Mouse (Mus musculus) CD8-positive naive resting alpha-beta T cell, adult 57 days (primary cell): Measurements from ENCODE around the gene Fcer2a. TPM values are rescaled to one million over a fixed set of nuclear protein-coding genes. Genes with fewer than 3 reads are reported as not detected.

Source experiments
- total RNA-seq: library from RNA; stranded (reverse); gene quantifications from one replicate; pipeline ENCODE4 v1.2.4, GENCODE M21; 2023

Fcer2a gene
- total RNA-seq: 39.9 TPM

DNA sequence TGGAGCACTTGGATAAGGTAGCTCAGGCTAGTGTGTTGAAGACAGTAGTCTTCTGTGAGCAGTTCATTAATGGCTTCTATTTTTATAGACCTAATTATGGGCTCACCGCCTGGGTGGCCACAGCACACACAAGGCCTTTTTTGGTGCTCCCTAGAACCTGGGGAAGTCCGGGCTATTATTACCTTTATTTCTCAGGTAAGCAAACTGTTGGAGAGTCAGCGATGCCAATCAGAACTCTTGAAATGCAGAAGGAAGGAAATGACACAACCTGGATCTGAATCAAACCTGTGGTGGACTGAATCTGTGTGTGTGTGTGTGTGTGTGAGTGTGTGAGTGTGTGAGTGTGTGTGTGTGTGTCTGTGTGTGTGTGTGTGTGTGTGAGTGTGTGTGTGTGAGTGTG lies at the start of gene Fcer2a:
Gene Fcer2a, minus strand, starts transcription at position 55 of the 400 bp plus-strand sequence.

DNA sequence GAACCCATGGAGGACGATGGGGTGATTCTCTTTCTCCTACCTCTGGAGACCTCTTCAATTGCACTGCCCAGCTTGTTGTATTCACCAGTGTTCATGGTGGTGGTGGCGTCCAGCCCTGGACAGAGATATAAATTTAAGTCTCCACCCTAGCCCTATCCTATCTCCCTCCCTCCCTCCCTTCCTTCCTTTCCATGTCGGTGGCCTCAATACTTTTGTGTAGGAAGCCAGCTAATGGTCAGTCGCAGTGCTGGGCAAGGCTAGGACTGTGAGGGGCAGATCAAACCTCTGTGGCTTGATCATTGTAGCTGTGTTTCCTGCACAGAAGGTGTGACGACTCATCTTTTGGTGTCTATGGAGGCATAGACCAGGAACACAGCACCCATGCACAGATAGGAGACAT lies 26.6 kb upstream of the Fcer2a start, which contains the start of gene Clec4g:
Gene Clec4g, minus strand, starts transcription at position 101 of the 400 bp plus-strand sequence.

DNA sequence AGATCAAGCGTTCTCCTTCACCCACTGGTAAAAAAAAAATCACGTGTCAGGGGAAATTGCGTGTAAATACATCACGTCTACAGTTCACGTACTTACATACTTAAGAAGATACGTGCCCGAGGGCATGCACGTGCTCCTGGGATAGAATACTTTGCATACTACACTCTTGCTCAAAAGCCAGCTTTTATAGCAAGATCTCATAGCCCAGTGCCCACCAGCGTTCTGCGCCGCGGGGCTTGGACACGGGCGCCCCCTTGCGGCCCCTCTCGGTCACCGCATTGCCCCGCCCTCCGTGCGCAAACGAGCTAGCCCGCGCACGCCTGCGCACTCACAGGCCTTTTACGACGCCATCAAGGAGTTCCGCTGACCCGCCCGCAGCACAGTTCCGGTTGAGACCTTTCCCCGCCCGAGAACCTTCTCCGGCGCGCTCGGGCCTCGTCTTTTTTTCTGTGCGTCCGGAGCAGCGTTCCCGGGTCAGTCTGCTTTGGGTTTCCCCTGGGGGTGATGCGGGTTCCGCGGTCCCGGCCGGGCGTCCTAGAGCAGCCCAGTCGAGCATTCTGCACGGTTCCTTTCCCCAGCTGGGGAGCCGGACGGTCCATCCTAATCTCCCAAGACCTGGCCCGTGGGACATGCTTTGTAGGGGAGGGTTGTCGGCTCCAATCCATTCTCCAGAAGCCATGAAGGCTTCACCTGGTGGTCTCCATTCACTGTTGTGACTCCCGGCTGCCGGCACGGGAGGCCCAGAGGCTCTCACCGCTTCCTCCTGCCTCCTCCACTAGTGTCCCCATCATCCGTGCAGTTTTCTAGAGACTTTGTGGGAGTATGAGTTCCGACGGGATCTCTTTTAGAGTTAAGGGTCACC lies 17.6 kb downstream of the Fcer2a start, which contains the start of gene Trappc5:
Gene Trappc5, plus strand, starts transcription at position 169 of the 862 bp plus-strand sequence.

DNA sequence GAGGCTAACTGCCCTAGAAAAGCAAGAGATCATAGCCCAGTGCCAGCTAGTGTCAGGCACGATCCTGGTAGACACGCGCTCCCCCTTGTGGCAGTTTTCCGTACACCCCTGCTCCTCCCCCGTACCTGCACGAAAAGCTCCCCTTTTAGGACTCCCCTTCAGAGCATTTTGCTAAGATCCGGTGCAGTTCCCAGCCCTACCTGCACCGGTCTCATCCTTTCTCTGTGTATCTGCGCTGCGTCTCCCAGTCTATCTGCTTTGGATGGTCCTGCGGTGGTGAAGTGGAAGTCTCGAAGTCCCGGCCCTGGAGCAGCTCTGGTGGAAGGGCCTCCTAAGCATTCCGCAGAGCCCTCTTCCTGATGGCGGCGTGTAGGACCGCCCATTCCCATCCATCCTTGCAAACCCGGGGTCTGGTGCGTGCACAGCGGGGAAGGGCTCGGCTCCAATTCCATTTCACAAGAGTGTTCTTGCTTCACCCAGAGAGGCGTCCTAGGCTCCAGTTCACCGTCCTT lies 21.9 kb downstream of the Fcer2a start, which contains the start of gene Fcor:
Gene Fcor, minus strand, starts transcription at position 383 of the 512 bp plus-strand sequence.

DNA sequence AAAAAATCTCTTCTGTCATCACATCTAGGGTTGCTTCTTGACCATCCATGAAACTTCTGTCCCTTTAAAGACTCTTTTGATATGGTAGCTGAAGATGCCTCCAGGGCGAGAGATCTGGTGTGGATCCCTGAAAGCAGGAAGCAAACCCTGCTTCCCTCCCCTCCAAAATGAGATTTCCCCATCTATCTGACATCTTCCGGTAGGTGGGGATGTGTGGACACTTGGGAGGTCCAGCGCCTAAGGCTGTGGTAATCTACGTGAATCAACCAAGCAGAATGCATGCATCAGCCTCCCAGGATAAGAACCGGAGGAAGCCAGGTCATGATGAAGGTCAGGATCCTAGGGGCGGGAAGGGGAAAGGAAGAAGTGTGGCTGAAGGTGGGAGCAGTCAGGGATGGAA lies 28.5 kb downstream of the Fcer2a start, which contains the start of gene Mcemp1:
Gene Mcemp1, plus strand, starts transcription at position 248 of the 400 bp plus-strand sequence.

DNA sequence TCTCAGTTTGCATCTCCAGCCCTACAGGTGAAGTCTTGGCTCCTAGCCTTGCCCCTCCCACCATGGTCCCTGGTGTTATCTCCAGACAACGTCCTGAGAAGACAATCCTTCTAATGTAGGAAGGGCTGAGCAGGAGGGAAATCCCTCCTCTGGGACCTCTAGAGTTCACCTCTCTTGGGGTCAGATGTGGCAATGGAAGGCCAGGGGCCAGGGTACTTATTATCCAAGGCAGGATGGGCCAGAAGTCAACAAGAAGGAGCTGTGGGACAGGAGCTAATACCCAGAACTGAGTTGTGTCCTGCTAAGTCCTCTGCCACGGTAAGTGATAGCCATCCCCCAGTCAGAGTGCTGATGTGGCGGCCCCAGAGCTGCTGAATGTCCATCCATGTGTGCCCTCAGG lies 38.4 kb downstream of the Fcer2a start, which contains the start of gene Retn:
Gene Retn, plus strand, starts transcription at position 245 of the 400 bp plus-strand sequence.

Other genes with a start within 250 kb of the Fcer2a start
- 0.70 TPM for gene Pex11g, start 226.5 kb downstream of the Fcer2a start, total RNA-seq
- 5.0 TPM for gene Tex45, start 223.3 kb downstream of the Fcer2a start, total RNA-seq
- gene Zfp358, start 201.0 kb downstream of the Fcer2a start, total RNA-seq: 12.0 TPM
- gene Mcoln1, start 193.7 kb downstream of the Fcer2a start, total RNA-seq: 76.4 TPM
- gene Pnpla6, start 178.8 kb downstream of the Fcer2a start, total RNA-seq: 60.0 TPM
- gene C330021F23Rik, start 126.2 kb downstream of the Fcer2a start, total RNA-seq: not detected
- 0.15 TPM for gene Camsap3, start 106.9 kb downstream of the Fcer2a start, total RNA-seq
- gene Xab2, start 72.9 kb downstream of the Fcer2a start, total RNA-seq: 97.6 TPM
- gene Pet100, start 72.6 kb downstream of the Fcer2a start, total RNA-seq: 45.9 TPM
- not detected for gene Pcp2, start 68.6 kb downstream of the Fcer2a start, total RNA-seq
- gene Stxbp2, start 63.2 kb downstream of the Fcer2a start, total RNA-seq: 222 TPM
- not detected for gene Retn, start 38.4 kb downstream of the Fcer2a start, total RNA-seq
- 0.58 TPM for gene Mcemp1, start 28.4 kb downstream of the Fcer2a start, total RNA-seq
- not detected for gene Fcor, start 21.8 kb downstream of the Fcer2a start, total RNA-seq
- 12.8 TPM for gene Trappc5, start 17.9 kb downstream of the Fcer2a start, total RNA-seq
- not detected for gene Clec4g, start 26.5 kb upstream of the Fcer2a start, total RNA-seq
- gene Cd209a, start 54.8 kb upstream of the Fcer2a start, total RNA-seq: 4.2 TPM
- not detected for gene Cd209e, start 160.1 kb upstream of the Fcer2a start, total RNA-seq
- gene Cd209d, start 184.4 kb upstream of the Fcer2a start, total RNA-seq: not detected
- gene Cd209b, start 232.7 kb upstream of the Fcer2a start, total RNA-seq: not detected